Mouse (Mus musculus) MN1 (cell line): Measurements from ENCODE around the gene Tmem248.

Experiments
- DNase-seq: peaks from one replicate; pipeline ENCODE4 v3.0.0-alpha.2; 2016; ENCODE audit warnings: low spot score

The Tmem248 gene

GRCm38 (mm10) chr5:130216781-130217180, at the start of gene Tmem248:
TSS of gene Tmem248 (plus strand) at chr5:130217081.
- DNase-seq = no peak

- no peak for DNase-seq
These were observed 47.8 kb upstream of the Tmem248 start for GRCm38 (mm10) chr5:130169109-130169508.

GRCm38 (mm10) chr5:130170666-130171422, 46.0 kb upstream of the Tmem248 start:
- DNase-seq = peak; percentile 34

GRCm38 (mm10) chr5:130171423-130171954, 45.4 kb upstream of the Tmem248 start, which contains the start of gene Rabgef1:
TSS of gene Rabgef1 (plus strand) at chr5:130171798.
- DNase-seq = peak; percentile 97

- DNase-seq = peak; percentile 73
These were observed 44.8 kb upstream of the Tmem248 start for GRCm38 (mm10) chr5:130171956-130172601.

GRCm38 (mm10) chr5:130173012-130173411, 43.9 kb upstream of the Tmem248 start:
- no peak for DNase-seq

GRCm38 (mm10) chr5:130177871-130178270, 39.0 kb upstream of the Tmem248 start:
- no peak for DNase-seq

- no peak for DNase-seq
These were observed 36.5 kb upstream of the Tmem248 start for GRCm38 (mm10) chr5:130180362-130180761.

GRCm38 (mm10) chr5:130181740-130182540, 34.9 kb upstream of the Tmem248 start:
- DNase-seq = no peak

GRCm38 (mm10) chr5:130182541-130182821, 34.4 kb upstream of the Tmem248 start:
- DNase-seq = no peak

GRCm38 (mm10) chr5:130184193-130184856, 32.6 kb upstream of the Tmem248 start:
- no peak for DNase-seq

- DNase-seq = no peak
These were observed 31.6 kb upstream of the Tmem248 start for GRCm38 (mm10) chr5:130185312-130185711.

GRCm38 (mm10) chr5:130187383-130187782, 29.5 kb upstream of the Tmem248 start:
- peak; percentile 45 for DNase-seq

- DNase-seq = no peak
These were observed 26.0 kb upstream of the Tmem248 start for GRCm38 (mm10) chr5:130190909-130191308.

GRCm38 (mm10) chr5:130191865-130192264, 25.0 kb upstream of the Tmem248 start:
- DNase-seq = no peak

- DNase-seq = no peak
These were observed 24.4 kb upstream of the Tmem248 start for GRCm38 (mm10) chr5:130192356-130192944.

GRCm38 (mm10) chr5:130193760-130194159, 23.1 kb upstream of the Tmem248 start:
- DNase-seq = no peak

- DNase-seq = no peak
These were observed 20.6 kb upstream of the Tmem248 start for GRCm38 (mm10) chr5:130196307-130196706.

- DNase-seq = no peak
These were observed 19.4 kb upstream of the Tmem248 start for GRCm38 (mm10) chr5:130197454-130197853.

- DNase-seq = no peak
These were observed 18.9 kb upstream of the Tmem248 start for GRCm38 (mm10) chr5:130197981-130198380.

GRCm38 (mm10) chr5:130200233-130201029, 16.4 kb upstream of the Tmem248 start:
- DNase-seq = no peak
